Mouse (Mus musculus) megakaryocyte, embryonic 14.5 days (primary cell): ENCODE measurements around the gene Aoc3.

Experiments used
- FLI1 ChIP-seq: IDR thresholded peaks from 2 replicates; pipeline ENCODE4 v1.6.1; 2012; ENCODE audit warnings: low read length, inconsistent platforms, mixed read lengths
- GATA1 ChIP-seq: IDR thresholded peaks from 3 replicates; pipeline ENCODE4 v1.6.1; 2012; ENCODE audit warnings: mixed read lengths, low read length, inconsistent platforms, borderline replicate concordance

GRCm38 (mm10) chr11:101338123-101338760, 7.8 kb downstream of the Aoc3 start:
- no peak for TF ChIP-seq FLI1
- no peak for TF ChIP-seq GATA1
